Mouse (Mus musculus): ENCODE measurements around the gene Wdr17. TPM values are rescaled to one million over a fixed set of nuclear protein-coding genes. Genes with fewer than 3 reads are reported as not detected.

The Wdr17 gene
- polyA plus RNA-seq, 1 experiment from 2014 or later = 0.05 TPM

GRCm38 (mm10) chr8:54594634-54595033 lies 292.4 kb downstream of the Wdr17 start:
- Histone ChIP-seq H3K9ac (no peak overlapping the region), H3K27ac (replicated peaks) (no peak overlapping the region), H3K36me3 (no peaks in the 10 kb centered on the region), H3K4me3 (no peak overlapping the region), H3K4me1 (no peaks in the 10 kb centered on the region), H3K4me2 (no peak overlapping the region), H3K27me3 (replicated peaks) (no peaks in the 10 kb centered on the region), H3K9me3 (no peaks in the 10 kb centered on the region)
- ATAC-seq (ENCODE audit: extremely low read depth, insufficient number of reproducible peaks, low FRiP score, low TSS enrichment) = no peak
- 84% methylated on average over 5 of the region's 5 CpGs for WGBS

- Histone ChIP-seq H3K4me3 (no peak overlapping the region), H3K9me3 (peaks cover 5% of the 10 kb centered on the region), H3K9ac (no peak overlapping the region), H3K4me1 (0 out of 2 replicates have a peak, but pooled peaks cover 4% of the 10 kb centered on the region), H3K36me3 (no peaks in the 10 kb centered on the region), H3K27ac (replicated peaks) (no peak overlapping the region), H3K4me2 (no peak overlapping the region), H3K27me3 (replicated peaks) (no peaks in the 10 kb centered on the region)
- ATAC-seq (ENCODE audit: extremely low read depth, insufficient number of reproducible peaks, low FRiP score, low TSS enrichment) = no peak
- WGBS = 74% methylated on average over 1 of the region's 1 CpGs
These were observed 304.1 kb downstream of the Wdr17 start for GRCm38 (mm10) chr8:54582886-54583285.

- H3K9me3 ChIP-seq = no peaks in the 10 kb centered on the region
- no peak overlapping the region for H3K27ac ChIP-seq (replicated peaks)
- H3K27me3 ChIP-seq (replicated peaks) = no peaks in the 10 kb centered on the region
- no peak overlapping the region for H3K4me2 ChIP-seq
- H3K4me3 ChIP-seq = no peak overlapping the region
- H3K36me3 ChIP-seq = no peaks in the 10 kb centered on the region
- 70% methylated on average over 3 of the region's 3 CpGs for WGBS
- 0 out of 2 replicates have a peak, but pooled peaks cover 8% of the 10 kb centered on the region for H3K4me1 ChIP-seq
- ATAC-seq (ENCODE audit: extremely low read depth, insufficient number of reproducible peaks, low FRiP score, low TSS enrichment) = no peak
- H3K9ac ChIP-seq = no peak overlapping the region
These were observed 305.5 kb downstream of the Wdr17 start for GRCm38 (mm10) chr8:54581436-54581835.

Other genes starting within 250 kb of the Wdr17 start
- gene Gpm6a, start 67.7 kb upstream of the Wdr17 start, polyA plus RNA-seq (2015; fragmentation: Nextera tagmentation; extraction: Ambion mirVana) = 16.1 and 19.7 TPM in 2 replicates

Data from heart, embryonic 13.5 days (tissue).